Mouse (Mus musculus) liver, adult 2 months (tissue): Measurements from ENCODE around the gene Dcp1a. TPM values are rescaled to one million over a fixed set of nuclear protein-coding genes. Genes with fewer than 3 reads are reported as not detected.

Experiments used
- DNase-seq: peaks from one replicate; pipeline ENCODE4 v3.0.0-alpha.2; 2011; ENCODE audit warnings: low read depth, low spot score; ENCODE audit errors: extremely low read depth
- H3K27ac ChIP-seq: fragments of 200-500 bp; replicated peaks from 2 replicates; pipeline ENCODE4 v1.5.1; 2012; ENCODE audit warnings: low read depth, mild to moderate bottlenecking, control low read depth, inconsistent platforms, low read length; ENCODE audit not compliant: insufficient read depth
- H3K27me3 ChIP-seq: fragments of 200-500 bp; 2 replicates; pipeline ENCODE4 v1.6.1; 2012; ENCODE audit warnings: mild to moderate bottlenecking, moderate library complexity, low read length, inconsistent platforms; ENCODE audit not compliant: control insufficient read depth, insufficient read depth
- H3K36me3 ChIP-seq: fragments of 200-500 bp; 2 replicates; pipeline ENCODE4 v1.6.1; 2012; ENCODE audit warnings: low read length, inconsistent platforms; ENCODE audit not compliant: control insufficient read depth, insufficient read depth
- H3K4me1 ChIP-seq: fragments of 200-500 bp; 2 replicates; pipeline ENCODE4 v1.6.1; 2011; ENCODE audit warnings: low read length; ENCODE audit not compliant: control insufficient read depth, insufficient read depth
- H3K4me3 ChIP-seq: fragments of 200-500 bp; 2 replicates; pipeline ENCODE4 v1.5.1; 2011; ENCODE audit warnings: low read depth, mild to moderate bottlenecking, control low read depth, low read length, moderate library complexity; ENCODE audit not compliant: insufficient read depth
- H3K79me2 ChIP-seq: fragments of 200-500 bp; 2 replicates; pipeline ENCODE4 v1.6.1; 2012; ENCODE audit warnings: inconsistent platforms, mild to moderate bottlenecking, low read length, moderate library complexity; ENCODE audit not compliant: control insufficient read depth, insufficient read depth
- H3K9ac ChIP-seq: fragments of 200-500 bp; 2 replicates; pipeline ENCODE4 v1.6.1; 2012; ENCODE audit warnings: low read depth, mild to moderate bottlenecking, control low read depth, inconsistent platforms, low read length
- CTCF ChIP-seq: fragments of 200-500 bp; IDR thresholded peaks from 2 replicates; pipeline ENCODE4 v1.5.1; 2011; ENCODE audit warnings: low read depth, low read length, control low read depth
- POLR2A ChIP-seq: fragments of 200-500 bp; IDR thresholded peaks from 2 replicates; pipeline ENCODE4 v1.6.1; 2011; ENCODE audit warnings: low read length, control low read depth; ENCODE audit not compliant: insufficient read depth; ENCODE audit errors: extremely low read depth
- WGBS: fragments of 180-500 bp; shearing (Covaris S2); methylation state at CpG from one replicate; pipeline ENCODE4 v1.1.7; 2018; 5-methylcytosine and 5-hydroxymethylcytosine counted together
- polyA plus RNA-seq: library from polyadenylated mRNA; depleted of rRNA; stranded (reverse); fragments of >200 nt; gene quantifications from 2 replicates; pipeline ENCODE4 v1.2.3, GENCODE M21; 2012
- total RNA-seq: library from RNA; depleted of rRNA; stranded (reverse); fragments of >200 nt; gene quantifications from 2 replicates; pipeline ENCODE4 v1.2.3, GENCODE M21; 2014

Dcp1a gene
- total and polyA plus RNA-seq, 2 experiments, result 6.8 to 8.9 TPM

DNA sequence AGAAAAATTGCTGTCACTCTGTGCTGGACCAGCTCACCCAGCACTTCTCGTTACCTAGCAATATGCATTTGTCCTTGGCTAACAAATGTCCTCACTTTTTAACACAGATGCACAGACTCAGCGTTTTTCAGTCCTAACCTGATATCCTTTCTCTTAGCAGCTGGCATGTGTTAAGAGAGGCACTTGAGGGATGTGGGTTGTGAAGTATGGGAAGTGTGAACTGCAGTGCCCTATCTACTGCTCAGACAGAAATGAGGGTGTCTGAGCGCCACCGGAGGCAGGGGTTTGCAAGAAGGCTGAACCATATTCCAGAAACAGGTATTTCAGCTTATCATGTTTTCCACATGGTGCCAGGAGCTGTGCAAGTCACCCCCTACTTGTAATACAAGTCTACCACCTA is 16.0 kb upstream of the Dcp1a start:
- H3K4me1 ChIP-seq, result no peaks in the 10 kb centered on the region
- no peak for TF ChIP-seq POLR2A
- TF ChIP-seq CTCF, result no peak
- no peak overlapping the region for H3K4me3 ChIP-seq
- 81% methylated on average over 4 of the region's 4 CpGs for WGBS
- no peak overlapping the region for H3K27ac ChIP-seq
- H3K27me3 ChIP-seq, result no peaks in the 10 kb centered on the region
- H3K36me3 ChIP-seq, result no peaks in the 10 kb centered on the region
- no peak for DNase-seq
- H3K9ac ChIP-seq, result no peak overlapping the region
- H3K79me2 ChIP-seq, result no peaks in the 10 kb centered on the region

DNA sequence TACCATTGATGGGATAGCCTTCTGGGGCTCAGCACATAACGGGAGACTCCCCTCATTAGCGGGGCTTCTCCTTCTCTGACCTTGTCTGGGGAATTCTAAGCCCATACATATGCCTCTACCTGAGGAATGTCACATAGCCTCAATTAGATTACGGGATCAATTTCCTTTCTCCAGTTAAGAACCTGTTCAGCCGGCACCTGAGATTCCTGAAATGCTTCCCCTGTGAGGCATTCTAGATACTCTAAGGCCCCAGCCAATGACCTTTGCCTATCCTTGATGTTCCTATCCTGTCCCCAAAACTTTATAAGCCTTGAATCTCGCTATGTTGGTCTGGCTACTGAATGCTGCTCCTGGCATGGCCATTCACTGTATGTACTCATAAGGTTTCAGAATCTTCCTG is 5.7 kb upstream of the Dcp1a start:
- Histone ChIP-seq H3K79me2 (no peaks in the 10 kb centered on the region), H3K27me3 (no peaks in the 10 kb centered on the region), H3K27ac (no peak overlapping the region), H3K9ac (no peak overlapping the region), H3K4me1 (no peaks in the 10 kb centered on the region), H3K36me3 (no peaks in the 10 kb centered on the region), H3K4me3 (no peak overlapping the region)
- TF ChIP-seq POLR2A, result no peak
- TF ChIP-seq CTCF, result no peak
- DNase-seq, result no peak
- 60% methylated on average over 5 of the region's 5 CpGs for WGBS

DNA sequence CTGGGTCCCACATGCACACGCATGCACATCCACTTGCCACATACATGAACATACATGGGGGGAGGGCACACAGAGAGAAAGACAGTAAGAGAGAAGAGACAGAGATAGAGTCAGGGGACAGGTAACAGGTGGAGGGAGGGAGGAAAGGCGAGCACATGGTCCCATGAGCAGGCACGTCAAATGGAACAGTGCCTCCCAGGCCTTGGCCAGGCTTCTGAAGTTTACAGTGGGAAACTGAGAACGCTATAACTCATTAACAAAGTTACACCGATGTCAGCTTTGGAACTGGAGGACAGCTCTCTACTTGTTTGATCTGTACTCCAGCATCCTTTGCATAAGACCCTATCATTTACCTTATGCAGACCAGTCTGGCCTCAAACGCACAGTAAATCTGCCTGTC is 4.9 kb upstream of the Dcp1a start:
- Histone ChIP-seq H3K36me3 (no peaks in the 10 kb centered on the region), H3K27me3 (no peaks in the 10 kb centered on the region), H3K27ac (no peak overlapping the region), H3K4me3 (no peak overlapping the region), H3K79me2 (no peaks in the 10 kb centered on the region), H3K9ac (no peak overlapping the region), H3K4me1 (no peaks in the 10 kb centered on the region)
- 73% methylated on average over 6 of the region's 6 CpGs for WGBS
- DNase-seq, result no peak
- TF ChIP-seq CTCF (no peak), POLR2A (no peak)

DNA sequence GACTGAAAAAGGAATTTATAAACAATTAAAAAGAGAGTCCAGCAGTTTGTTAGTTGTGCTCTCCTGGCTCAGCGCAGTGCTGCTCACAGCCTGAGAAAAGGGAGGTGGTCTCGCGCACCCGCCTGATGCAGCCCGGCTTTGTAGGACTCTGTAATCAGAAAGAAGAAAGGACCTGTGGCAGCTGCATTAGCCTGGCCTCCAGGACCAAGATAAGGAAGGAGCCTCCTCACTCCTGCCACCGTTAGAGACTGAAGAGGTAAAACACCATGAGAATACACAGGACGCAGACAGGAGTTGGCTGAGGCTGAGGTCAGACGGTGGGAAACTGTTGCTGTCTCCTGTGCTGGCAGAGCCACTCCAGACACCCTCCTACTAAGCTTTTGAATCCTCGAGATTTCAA is 12.0 kb downstream of the Dcp1a start, which contains the start of gene Cacna1d:
Cacna1d (minus strand) TSS at position 114 of the 400 bp plus-strand sequence.
- Histone ChIP-seq H3K4me3 (no peak within 1 kb of the TSS), H3K27me3 (no peaks in the 10 kb centered on the region), H3K4me1 (no peaks in the 10 kb centered on the region), H3K36me3 (peaks cover 31% of the 10 kb centered on the region), H3K9ac (no peak within 1 kb of the TSS), H3K27ac (no peak within 1 kb of the TSS), H3K79me2 (peaks cover 10% of the 10 kb centered on the region; the same call in 1 of the 2 replicates)
- 80% methylated on average over 9 of the region's 9 CpGs for WGBS
- TF ChIP-seq CTCF (no peak), POLR2A (no peak)
- no peak for DNase-seq

DNA sequence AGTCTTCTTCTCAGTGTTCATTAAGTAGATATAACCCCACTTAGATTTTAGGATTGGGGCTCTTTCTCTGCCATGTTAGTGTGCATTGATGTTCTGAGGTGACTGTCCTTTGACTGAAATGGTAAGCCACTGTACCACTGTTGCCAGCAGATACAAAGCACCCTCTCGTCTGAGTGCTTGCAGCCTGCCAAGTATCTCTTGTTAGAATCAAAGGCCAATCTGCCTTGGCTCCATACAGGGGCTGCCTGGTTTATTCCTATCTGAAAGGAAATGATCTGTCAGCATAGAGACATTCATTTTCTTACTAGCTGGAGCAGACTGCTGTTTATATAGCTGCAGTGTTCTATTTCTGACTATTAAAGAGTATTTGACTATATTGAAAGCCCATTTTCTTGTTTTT is 13.9 kb downstream of the Dcp1a start:
- no peak overlapping the region for H3K27ac ChIP-seq

DNA sequence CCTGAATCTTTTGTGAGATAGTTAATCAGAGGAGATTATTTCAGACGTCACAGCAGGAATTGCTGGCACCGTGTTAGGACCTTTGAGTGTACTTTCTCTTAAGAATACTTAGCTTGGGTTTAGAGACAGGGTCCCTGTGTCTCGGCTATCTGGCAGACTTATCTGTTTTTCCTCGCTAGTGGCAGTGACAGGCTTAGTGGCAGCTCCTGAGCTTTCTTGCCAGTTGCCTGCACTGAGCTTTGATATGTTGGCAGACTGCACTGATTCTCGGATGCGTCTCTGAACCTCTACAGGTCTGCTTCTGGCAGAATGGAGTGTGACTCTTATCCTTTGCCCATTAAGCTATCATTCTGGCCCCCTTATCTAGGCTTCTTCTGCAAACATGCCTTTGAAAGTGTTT is 15.7 kb downstream of the Dcp1a start:
- TF ChIP-seq POLR2A, result no peak
- no peak for TF ChIP-seq CTCF
- Histone ChIP-seq H3K9ac (no peak overlapping the region), H3K36me3 (peaks cover 13% of the 10 kb centered on the region), H3K4me1 (no peaks in the 10 kb centered on the region), H3K4me3 (no peak overlapping the region), H3K27me3 (no peaks in the 10 kb centered on the region), H3K79me2 (peaks cover 4% of the 10 kb centered on the region; the same call in 1 of the 2 replicates), H3K27ac (no peak overlapping the region)
- WGBS, result 80% methylated on average over 6 of the region's 6 CpGs
- DNase-seq, result no peak

More for the DNA sequence above, 13.9 kb downstream of the Dcp1a start:
- no peaks in the 10 kb centered on the region for H3K27me3 ChIP-seq
- H3K79me2 ChIP-seq, result peaks cover 7% of the 10 kb centered on the region; the same call in 1 of the 2 replicates
- H3K9ac ChIP-seq, result no peak overlapping the region
- H3K4me3 ChIP-seq, result no peak overlapping the region
- H3K4me1 ChIP-seq, result no peaks in the 10 kb centered on the region
- WGBS, result 7% methylated on average over 1 of the region's 1 CpGs
- DNase-seq, result peak; percentile 47
- TF ChIP-seq CTCF (no peak), POLR2A (no peak)
- H3K36me3 ChIP-seq, result peaks cover 18% of the 10 kb centered on the region
